Mouse (Mus musculus): ENCODE measurements around the gene Prkn.

The Prkn gene

DNA sequence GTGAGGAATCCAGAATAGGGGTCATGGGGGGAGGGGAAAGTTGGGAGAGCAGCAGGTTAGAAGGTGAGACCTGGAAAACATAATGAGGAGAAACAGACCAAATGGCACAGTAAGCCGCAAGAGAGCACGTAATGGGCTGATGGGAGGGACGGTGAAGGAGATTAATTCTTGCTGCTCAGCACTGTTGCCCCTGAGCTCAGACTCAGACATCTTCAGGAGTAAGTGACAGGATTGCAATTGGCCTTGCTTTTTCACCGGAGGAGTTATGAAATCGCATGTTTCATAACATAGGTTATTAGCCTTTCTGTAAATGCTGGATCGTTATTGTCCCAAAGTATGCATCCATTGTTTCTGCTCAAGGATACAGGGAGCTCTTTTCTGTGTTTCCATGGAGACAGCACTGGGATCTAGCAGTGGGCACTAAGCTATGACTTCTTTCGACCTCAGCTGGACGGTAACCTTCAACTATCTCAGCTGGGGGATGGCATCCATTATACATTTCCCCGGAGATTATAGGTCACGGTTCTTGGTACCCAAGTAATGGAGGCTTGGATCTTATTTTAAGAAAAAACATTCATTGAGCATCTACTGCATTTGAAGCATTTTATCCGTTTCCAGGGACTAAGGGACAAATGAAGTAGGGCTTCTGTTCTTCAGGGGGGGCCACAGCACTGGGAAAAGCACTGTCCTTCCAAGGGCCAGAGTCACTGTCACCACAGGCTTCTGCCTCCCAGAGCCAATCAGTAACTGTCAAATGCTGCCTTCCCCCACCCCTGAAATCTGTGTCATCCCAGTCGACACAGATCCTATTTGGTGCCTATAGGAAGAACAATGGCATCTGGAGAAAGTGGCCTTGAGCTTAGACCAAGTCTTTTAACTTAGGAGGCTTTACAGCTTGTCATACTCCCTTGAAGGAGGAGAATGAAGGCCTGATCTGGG is 890.7 kb downstream of the Prkn start:
- no peak for DNase-seq (ENCODE audit: low read depth in 2 of 2, low spot score in 2 of 2)

DNA sequence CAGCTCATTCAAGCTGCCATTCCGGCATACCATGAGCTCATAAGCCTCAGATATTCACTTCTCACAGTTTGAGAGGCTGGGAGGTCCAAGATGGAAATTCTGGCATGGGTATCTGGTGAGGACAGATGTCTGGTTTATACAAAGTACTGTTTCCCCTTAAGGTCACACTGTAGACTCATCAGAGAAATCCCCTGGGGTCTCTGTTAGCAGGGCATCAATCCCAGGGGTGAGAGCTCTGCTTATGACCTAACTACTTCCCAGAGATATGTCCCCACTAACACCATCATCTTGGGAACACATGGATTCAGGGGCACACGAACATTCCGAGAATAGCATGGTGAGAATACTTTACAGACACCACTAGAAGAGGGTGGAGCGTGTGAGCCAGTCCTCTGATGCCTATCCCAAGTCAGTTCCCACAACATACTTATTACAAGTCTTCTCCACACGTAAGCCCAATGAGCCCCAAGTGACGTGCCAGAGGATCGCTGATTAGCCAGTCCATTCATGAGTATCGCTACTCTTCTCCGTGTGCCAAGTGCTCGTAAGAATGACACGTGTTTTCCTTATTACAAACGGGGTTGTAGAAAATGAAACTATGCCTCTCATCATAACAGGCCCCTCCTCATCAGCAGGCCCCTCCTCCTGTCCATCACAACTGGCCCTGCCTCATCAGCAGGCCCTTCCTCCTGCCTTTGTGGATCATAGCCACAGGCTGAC is 895.1 kb downstream of the Prkn start:
- DNase-seq (ENCODE audit: low read depth in 2 of 2, low spot score in 2 of 2), result no peak

DNA sequence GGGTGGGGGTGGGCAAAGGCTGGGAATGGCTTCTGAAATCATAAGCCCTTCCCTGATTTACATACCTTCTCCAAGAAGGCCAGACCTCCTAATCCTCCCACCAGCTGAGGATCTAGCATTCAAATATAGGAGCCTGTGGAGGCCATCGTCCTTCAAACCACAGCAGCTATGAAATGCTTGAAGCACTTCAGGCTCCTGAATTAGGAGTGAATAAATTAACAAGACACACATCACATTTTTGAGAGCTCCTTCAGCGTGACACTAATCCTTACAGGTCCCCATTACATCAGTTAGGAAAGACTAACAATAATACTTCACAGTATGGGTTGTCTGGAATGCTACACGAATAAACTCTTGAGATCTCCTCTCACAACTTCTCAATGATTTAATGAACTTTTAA is 896.3 kb downstream of the Prkn start:
- no peak for DNase-seq (ENCODE audit: low read depth in 2 of 2, low spot score in 2 of 2)

DNA sequence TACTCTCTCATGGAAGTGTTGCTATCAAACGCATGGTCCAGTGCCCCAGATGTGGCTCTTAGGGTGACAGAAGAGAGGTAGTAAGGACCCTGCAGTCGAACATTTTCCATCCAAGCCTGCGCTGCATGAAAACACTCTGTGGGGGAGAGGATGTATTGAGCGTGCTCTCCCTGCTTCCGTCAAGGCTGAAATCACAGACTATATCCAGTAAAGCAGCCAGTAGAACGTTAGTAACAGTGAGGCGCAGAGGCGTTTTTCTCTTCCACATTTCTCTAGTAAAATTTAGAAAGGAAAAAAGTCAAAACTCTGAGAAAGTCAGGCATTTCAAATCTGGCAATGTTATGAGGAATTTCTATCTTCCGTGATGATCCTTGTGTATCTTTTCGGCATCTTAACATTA is 897.7 kb downstream of the Prkn start:
- DNase-seq (ENCODE audit: low read depth in 2 of 2, low spot score in 2 of 2), result no peak

DNA sequence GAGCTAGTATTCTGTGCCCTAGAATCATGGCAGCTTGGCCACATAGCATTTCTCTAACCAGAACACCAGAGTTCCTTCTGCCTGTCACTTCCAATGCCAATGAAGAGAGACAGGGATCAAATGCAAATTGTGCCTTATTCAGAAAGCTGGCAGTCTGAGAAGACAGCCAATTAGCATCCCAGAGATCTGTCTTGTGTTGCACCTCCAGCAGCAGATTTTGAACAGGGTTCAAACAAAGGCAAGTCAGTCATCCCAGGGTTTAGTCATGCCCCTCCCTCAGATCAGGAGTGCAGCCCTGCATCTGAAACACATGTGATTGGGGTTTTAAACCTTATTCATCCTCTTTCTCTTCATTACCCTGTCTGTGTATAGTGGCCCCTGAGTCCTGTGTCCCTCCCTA is 900.5 kb downstream of the Prkn start:
- no peak for DNase-seq (ENCODE audit: low read depth in 2 of 2, low spot score in 2 of 2)

DNA sequence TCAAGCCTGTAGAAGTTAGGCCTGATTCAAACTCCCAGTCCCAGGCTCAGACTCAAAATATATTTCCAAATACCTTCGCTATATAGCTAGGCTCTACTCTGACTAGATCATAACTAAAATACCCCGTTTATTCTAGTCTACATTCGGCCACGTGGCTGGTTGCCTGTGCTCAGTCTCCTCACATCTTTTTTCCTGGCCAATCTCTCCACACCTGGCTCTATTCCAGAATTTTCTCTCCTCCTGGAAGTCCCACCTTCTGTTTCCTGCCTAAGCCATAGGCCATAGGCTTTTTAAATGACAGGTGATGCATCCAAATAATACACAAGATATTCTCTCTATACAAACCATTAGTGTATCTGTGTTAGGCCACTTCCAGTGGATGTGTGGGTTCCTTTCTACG is 901.0 kb downstream of the Prkn start:
- no peak for DNase-seq (ENCODE audit: low read depth in 2 of 2, low spot score in 2 of 2)

DNA sequence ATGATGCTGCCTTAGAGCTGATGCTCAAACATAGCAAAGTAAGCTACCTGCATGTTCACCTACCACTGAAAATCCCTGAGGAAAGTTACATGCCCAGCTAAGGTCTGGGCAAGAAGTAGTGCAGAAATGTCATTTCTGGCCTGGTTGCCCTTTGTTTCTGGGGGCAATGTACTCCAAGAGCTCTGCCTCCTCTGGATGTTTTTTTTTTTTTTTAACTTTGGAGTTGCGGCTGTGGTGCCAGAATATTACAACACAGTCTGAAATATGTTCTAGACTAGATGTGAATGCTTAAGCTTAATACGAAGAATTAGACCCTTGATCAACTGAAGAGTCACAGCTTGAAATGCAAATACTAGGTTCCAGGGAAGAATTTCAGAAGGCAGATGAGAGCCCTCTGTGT is 911.1 kb downstream of the Prkn start:
- DNase-seq (ENCODE audit: low read depth in 2 of 2, low spot score in 2 of 2), result no peak

DNA sequence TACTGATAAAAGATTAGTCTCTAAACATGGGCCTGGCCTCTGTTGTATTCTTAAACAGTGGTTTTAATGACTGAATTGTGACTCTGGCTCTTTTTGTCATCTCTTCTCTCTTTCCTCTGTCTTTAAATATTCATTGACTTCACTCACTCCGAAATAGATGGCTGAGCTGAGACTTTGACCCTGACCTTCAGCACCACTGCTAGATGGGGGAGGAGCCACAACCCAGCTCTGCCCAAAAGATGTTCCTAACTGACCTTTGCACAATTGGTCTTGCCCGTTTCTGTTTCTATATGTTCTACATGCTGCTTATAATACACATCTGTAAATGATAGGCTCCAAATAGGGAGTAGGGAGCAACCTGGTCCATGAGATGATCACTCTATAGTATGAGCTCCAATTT is 912.5 kb downstream of the Prkn start:
- DNase-seq (ENCODE audit: low read depth in 2 of 2, low spot score in 2 of 2), result no peak

DNA sequence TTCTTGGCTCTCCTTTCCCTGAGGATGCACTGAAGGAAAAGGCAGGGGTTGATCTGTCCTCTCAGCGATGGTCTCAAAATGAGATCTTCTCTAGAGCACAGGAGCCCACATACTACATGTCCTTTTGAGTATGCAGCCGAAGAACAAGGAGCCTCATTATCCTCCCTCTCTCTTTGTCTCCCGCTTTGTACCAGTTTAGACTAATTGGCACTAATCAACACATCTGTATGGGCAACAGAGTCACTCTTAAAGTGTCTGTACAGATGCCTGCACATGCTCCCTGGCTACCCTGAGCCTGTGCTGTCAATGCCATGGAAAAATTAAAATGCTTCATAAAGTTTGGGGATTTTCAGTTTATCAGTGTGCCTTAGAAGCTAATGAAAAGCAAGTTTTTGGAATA is 924.9 kb downstream of the Prkn start:
- DNase-seq (ENCODE audit: low read depth in 2 of 2, low spot score in 2 of 2), result no peak

DNA sequence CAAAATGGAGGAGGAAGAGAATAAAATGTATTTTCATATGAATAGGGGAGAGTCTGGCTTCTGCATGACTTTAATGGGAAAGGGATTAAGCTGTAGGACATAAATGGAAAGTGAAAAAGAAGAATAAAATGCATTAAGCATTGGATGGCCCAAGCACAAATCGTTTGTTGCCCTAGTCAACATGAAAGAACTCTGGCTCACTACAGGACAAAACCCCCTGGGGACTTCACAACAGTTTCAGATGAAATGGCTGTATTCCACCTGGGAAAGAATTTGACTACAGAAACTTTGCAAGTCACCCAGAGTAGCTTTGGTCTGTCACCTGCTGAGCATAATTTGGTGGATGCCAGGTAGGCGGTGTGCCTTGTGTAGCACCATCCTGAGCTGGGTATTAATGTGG is 925.4 kb downstream of the Prkn start:
- no peak for DNase-seq (ENCODE audit: low read depth in 2 of 2, low spot score in 2 of 2)

DNA sequence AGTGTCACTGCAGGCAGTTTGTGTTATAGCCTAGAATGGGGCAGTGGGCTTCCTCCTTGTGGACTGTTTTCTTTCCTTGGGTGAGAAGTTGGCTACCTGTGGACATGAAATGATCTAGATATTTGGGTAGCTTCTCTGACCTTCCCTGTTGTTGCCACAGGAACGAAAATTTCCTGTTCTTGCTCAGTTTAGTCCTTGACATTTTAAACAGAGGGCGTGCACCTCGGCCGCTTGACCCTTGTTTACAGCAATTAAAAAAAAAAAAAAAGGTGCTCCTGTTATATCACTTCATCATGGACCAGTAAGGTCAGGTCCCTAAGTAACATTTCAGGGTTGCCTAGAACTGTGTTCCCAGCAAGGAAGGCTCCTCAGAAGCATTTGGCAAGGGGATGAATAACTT is 927.1 kb downstream of the Prkn start:
- no peak for DNase-seq (ENCODE audit: low read depth in 2 of 2, low spot score in 2 of 2)

DNA sequence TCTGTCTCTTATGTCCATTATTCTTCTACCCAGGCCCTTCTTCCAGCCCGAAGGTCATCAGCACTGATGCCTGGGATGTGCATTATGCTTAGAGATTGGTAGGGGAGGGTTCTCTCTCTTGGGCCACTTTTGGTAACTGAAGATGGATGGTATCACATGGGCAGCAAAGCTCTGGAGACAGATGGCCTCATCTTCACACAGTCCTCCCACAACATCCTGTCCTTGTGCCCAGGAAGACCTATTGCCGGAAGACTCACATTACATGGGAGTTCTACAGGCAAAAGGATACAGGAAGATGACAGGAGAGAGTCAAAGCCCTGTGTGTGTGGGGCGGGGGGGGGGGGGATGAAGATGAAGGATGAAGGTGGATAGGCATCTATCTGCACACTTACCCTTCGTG is 928.2 kb downstream of the Prkn start:
- no peak for DNase-seq (ENCODE audit: low read depth in 2 of 2, low spot score in 2 of 2)

DNA sequence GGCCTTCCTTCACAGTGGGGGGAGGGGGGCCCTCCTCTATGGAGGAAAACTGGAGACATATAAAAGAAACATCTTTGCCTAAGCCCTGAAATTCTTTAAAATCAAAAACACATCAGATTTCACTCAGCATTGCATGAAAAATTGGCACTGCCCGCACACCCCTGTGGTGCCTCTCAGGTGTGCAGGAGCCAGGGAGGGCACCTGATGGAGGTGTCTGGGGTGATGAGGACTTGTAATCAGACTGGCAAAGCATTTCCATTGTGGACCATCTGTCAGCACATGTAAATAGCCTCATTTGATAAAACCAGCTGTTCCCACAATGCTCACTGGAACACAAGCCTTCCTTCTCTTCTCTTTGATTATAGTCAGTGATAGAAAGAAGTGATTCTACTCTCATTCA is 928.8 kb downstream of the Prkn start:
- no peak for DNase-seq (ENCODE audit: low read depth in 2 of 2, low spot score in 2 of 2)

DNA sequence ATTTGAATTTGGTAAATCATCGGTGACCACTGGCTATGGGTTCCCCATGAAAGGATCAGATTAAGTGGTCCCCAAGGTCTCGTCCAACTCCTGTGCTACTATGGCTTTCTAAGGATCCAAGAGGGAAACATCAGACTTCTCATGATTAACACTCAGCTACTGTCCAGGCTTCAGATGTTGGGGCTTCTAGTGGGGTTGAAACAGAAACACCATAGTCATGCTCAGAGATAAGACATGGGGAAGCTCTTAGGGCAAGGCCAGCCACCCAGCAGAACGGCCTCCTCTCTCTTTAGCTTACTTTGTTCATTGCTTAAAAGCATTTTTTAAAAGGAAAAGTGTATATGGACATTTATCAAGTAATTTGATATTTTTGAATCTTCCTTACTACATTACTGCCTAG is 929.3 kb downstream of the Prkn start:
- DNase-seq (ENCODE audit: low read depth in 2 of 2, low spot score in 2 of 2), result no peak

DNA sequence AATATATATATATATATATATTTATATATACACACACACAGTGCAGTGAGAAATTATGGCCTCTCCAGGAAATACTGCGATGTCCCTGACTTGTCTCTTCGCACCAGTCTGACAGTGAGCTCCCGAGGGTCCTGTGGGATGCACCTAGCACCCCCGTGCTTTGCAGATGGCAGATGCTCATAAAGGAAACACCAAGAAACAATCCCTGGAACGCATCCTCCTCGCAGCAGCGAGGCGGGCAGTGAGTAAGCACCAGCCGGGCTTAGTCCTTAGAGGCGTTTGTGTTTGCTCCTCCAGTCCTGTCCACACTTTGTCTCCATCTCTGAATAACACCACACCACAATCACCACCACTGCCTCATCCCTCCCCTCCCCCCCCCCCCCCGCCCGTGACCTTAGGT is 939.4 kb downstream of the Prkn start:
- DNase-seq (ENCODE audit: low read depth in 2 of 2, low spot score in 2 of 2), result no peak

DNA sequence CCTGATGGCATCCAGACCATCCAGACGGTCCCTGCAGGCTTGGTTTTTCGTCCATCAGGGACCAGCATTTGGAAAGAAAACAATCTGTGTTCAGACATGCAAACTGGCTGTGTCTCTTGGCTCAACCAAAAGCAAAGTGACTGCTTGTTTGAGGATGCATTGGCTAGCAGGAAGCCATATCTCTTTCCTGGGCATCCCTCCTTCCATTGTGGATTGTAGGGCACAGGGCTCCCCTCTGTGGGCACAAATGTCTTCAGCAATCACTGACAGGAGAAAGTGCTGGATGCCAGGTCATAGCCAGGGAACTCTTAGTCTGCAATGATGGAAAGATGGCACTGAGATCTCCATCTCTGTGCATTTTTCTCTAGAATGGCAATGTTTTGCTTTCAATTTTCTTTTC is 939.8 kb downstream of the Prkn start:
- no peak for DNase-seq (ENCODE audit: low read depth in 2 of 2, low spot score in 2 of 2)

DNA sequence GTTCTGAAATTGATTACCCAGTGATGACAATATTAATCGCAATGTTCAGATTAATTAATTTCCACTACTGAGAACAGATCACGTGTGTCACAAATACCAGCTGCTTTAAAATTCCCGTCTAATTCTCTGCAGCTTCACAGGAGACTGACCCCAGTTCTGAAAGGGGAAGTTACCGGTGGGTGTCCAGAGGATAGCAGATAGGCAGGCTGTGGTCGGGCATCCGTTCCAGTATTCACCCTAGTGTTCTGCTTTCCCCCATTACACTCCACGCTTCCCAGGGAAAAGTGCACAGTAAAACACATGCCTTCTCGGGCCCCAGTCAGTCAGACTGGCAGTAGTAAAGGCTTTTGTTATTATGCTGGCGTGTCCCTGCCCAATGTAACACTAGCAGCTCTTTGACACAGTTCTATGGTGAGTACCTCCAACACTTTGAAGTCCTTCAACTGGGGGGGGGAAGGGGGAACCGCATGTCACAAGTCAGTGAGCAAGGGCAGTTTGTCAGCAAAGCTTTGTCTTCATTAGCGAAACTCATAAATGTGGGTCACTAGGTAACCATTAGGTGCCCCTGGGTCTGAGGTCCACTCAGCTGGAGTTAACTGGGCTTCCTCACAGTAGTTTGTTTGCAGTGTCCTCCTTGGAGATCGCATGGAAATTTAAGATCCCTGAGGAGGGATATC is 940.8 kb downstream of the Prkn start:
- DNase-seq (ENCODE audit: low read depth in 2 of 2, low spot score in 2 of 2), result no peak

DNA sequence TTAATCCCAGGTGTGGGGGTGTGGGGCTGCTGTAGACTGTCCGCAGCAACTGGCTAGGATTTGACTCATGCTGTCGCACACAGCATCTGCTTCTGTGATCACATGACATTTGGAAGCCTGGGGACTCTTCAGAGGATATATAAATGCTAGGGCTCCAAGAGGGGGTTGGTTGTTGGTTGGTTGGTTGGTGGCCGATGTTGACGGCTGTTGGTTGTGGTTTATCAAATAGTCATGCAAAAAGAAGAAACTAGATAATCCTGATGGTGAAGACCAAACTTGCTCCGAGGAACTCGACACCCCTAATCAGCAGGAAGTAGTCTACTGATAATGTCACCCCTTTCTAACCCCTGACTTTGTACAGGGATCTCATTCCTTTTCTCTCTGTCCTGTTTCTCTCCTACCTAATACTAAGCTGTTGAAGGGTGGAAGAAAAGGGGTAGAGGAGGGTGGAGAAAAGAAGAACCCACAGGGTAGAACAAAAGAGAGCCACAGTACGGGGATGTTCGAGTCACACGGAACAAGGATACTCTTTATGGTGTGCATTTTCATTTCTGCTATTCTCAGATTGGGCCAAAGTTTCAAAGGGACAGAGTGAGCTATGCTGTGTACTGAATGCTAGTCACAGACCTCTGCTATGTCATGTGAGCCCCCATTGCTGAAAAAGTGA is 948.2 kb downstream of the Prkn start:
- DNase-seq (ENCODE audit: low read depth in 2 of 2, low spot score in 2 of 2), result no peak

DNA sequence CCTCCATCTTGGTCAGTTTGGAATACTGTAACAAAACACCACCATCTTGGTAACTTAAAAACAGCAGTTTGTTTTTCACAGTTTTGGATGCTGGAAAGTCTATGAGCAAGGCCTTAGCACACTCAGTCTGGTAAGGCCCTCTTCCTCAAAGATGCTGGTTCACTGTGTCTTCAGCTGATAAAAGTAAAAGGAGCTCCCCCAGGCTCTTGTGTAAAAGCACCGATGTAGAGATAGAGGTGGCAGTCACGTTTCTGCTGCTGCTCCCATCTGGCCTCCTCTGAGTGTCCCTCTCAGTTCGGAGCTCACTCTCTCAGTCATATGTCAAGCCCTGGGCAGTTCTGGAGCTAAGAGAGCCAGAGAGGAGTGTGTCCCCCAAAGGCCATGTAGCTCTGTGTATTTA is 955.8 kb downstream of the Prkn start:
- no peak for DNase-seq (ENCODE audit: low read depth in 2 of 2, low spot score in 2 of 2)

DNA sequence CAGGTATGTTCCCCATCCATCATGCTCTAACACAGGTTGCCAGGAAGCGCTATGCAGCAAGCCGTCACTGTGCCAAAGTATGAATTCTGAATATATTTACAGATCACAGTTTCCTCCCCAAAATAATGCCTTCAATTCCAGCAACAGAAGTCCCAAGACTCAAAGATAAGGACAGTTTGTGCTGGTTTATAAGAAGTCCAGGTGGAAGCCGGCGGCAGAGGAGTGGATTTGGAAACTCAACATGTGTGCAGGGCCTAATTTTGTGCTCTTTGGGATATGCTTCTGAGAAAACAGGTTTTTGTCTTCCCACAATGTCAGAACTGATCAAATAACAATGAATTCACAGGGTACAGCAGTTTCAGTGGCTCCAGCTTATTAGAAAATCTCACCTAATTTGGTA is 961.0 kb downstream of the Prkn start:
- no peak for DNase-seq (ENCODE audit: low read depth in 2 of 2, low spot score in 2 of 2)

DNA sequence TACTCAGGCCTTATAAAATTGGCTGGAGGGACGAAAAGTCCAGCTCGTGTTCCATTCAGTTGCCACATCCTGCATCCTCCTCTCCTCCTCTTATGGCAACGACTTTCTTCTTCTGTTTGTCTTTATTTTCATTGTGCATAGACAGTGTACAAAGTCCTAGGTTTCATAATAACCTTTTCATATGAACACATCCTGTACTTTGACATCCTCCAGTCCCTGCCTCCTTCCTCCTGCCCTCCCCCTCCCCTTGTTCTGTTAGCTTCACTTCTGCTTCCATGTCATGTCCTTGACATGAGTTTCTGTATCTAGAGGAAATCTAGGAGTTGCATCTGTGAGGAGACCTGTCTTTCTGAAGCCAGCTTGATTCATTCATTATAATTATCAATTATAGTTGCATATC is 967.1 kb downstream of the Prkn start:
- DNase-seq (ENCODE audit: low read depth in 2 of 2, low spot score in 2 of 2), result no peak

DNA sequence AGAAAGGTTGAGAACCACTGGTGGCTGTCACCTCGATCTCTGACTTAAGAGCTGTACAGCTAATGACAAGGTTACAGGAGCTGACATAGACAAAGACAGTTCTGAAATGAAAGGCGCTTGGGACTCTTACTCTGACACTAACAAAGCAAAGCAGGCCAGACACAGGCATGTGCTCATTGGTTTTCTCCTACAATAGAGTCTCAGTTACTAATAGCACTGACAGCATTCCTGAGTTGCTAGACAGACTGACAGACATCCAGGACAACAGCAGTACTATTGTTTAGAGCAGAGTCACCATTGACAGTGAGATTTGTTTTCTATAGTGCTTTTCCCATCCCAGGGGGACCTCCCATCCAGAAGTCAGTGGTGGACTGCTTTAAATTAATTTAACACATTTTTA is 977.7 kb downstream of the Prkn start:
- no peak for DNase-seq (ENCODE audit: low read depth in 2 of 2, low spot score in 2 of 2)
